Mouse (Mus musculus): ENCODE data around the gene Gimap8.

DNA sequence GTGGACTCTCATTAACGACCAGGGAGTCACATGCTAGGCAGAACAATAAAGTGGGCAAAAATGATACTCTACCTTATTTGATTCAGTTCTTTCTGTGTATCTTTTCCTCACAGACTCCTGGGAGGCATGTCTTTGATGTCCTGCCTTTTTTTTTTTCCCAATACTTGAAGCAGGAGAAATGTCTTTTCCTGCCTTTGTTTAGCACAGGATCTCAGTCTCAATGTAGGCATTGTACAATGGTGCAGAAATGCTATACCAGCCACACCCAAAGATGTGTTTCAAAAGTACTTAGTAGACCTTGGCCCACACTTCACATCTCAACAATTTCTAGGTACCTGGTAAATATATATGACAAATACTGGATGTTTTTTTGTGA is 50.5 kb downstream of the Gimap8 start:
- TF ChIP-seq POLR2A (IDR thresholded peaks at IDR 0.05; ENCODE audit: extremely low read depth, insufficient read depth, low read length) (no peak), CTCF (IDR thresholded peaks at IDR 0.05; ENCODE audit: extremely low read depth, insufficient read depth, low read length) (no peak)
